Mouse (Mus musculus) spleen, postnatal 36 days (tissue): ENCODE measurements around the gene Soga1.

Experiments
- DNase-seq, 2 experiments: peaks; one replicate each; pipeline ENCODE4 v3.0.0; 2022; ENCODE audit warnings: low spot score in 2 of 2, mixed read lengths in 1 of 2

The Soga1 gene

DNA sequence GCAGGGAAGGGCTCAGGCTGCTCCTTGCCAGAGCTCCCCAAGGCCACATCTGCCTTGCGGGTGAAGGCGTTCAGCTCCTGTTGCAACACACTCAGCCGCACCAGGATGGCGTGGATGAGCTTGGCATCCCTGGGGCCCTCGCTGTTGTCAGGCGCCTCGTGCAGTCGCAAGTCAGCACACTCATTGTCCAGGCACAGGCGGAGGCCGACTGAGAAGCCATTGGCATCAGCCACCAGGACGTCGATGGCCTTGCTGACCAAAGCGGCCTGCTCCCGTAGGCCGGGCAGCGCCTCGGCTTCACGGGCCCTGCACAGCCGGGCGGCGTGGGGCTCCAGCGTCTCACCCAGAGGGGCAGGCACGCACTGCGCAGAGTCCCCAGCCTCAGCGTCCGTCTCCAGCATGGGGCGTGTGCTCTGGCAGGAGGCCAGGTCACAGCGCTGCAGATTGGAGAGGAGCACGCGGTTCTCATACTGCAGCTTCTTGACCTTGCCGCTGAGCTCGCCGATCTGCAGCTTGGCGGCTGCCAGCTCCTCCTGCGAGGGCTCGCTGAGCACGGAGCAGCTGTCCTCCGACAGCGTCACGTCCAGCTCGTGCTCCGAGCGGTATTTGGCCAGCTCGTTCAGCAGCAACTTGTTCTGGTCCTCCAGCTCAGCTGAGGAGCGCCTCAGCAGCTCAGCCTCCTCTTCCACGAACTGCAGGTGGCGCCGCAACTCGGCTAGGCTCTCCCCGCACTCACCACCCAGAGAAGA, 39.0 kb downstream of the Soga1 start:
- no peak for DNase-seq

DNA sequence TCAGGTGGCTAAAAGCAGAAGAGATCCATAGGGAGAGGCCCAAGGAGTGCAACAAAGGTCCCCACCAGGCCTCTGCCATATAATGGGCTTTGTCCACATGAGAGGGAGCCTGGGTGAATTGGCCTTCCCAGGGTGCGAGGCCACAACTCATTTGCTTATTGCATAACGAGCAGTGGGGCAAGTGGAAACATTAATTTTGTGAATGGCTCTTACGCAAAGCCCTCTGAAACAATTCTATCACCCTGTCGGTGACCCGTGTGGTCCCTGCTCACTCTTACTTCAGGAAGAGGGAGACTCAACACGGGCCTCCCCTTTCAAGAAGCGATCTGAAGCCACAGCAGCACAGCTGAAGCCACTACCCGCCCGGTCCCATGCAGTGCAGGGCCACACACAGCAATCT, 41.8 kb downstream of the Soga1 start:
- no peak for DNase-seq

DNA sequence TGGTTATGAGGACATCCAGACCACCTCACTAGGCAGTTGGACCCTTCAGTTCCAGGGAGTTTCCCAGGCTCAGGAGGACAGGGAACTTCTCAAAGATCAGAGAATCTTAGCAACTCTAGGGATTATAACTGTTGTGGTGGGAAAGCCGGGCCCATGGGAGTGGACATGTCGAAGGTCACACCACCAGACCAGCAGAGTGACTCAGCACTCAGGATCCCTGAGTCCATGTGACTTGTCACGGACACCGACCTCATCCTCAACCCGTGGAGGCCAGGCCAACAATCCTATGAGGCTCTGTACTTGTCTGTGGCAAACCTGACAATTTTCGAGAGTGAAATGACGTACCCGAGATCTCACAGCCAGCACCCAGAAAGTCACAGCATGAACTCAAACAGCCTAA, 42.7 kb downstream of the Soga1 start:
- DNase-seq = no peak

DNA sequence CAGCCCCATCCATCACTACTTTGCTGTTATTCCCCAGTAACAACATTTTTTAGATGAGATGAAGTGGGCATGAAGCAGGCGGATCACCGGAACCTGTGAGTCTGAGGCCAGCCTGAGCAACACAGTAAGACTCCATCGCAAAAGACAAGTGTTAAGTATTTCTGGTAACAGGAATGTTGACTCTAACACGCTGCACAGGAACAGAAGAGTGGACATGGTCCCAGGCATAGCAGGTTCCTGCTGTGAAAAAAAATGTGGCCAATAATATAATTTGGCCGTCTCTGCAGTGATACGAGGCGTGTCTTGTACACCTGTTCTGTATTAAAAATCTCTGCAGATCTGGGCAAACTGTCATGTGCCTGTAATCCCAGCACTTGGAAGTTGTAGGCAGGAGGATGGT, 43.7 kb downstream of the Soga1 start:
- DNase-seq = no peak

DNA sequence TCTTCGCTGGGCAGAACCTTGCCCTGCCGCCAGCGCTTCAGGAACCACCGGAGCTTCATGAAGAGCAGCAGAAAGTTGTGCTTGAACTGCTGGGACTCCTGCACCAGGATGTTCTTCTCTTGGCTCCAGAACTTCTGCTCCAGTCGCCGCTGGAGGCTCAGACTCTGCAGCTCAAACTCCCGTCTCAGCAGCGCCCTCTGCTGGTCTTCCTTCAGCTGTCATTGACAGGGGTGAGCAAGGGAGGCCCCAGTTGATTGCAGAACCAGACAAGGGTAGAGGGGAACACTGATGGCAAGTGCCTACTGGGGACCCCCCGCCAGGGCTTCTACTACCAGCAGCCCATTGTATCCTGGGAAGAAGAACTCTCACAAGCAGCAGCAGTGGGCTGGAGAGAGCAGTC, 48.2 kb downstream of the Soga1 start:
- peak; percentile 65 to 70 for DNase-seq

DNA sequence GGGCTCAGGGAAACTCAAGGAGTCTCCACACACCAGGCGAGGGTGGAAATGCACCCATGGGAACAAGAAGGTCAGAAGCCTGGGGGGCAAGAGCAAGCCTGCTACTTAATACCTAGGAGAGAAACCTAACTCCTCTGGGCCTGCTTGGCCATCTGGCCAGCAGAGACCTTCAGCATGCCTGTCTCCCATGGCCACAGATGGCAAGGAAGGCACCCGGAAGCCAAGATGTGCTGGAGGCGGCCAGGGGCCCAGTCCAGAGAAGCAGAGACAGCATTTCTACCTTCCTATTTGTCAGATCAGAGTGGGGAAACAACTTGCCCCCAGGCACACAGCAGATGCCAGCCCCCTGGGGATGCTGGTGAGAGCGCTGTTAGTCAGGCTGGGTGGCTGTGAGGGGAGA, 50.8 kb downstream of the Soga1 start:
- DNase-seq = no peak

DNA sequence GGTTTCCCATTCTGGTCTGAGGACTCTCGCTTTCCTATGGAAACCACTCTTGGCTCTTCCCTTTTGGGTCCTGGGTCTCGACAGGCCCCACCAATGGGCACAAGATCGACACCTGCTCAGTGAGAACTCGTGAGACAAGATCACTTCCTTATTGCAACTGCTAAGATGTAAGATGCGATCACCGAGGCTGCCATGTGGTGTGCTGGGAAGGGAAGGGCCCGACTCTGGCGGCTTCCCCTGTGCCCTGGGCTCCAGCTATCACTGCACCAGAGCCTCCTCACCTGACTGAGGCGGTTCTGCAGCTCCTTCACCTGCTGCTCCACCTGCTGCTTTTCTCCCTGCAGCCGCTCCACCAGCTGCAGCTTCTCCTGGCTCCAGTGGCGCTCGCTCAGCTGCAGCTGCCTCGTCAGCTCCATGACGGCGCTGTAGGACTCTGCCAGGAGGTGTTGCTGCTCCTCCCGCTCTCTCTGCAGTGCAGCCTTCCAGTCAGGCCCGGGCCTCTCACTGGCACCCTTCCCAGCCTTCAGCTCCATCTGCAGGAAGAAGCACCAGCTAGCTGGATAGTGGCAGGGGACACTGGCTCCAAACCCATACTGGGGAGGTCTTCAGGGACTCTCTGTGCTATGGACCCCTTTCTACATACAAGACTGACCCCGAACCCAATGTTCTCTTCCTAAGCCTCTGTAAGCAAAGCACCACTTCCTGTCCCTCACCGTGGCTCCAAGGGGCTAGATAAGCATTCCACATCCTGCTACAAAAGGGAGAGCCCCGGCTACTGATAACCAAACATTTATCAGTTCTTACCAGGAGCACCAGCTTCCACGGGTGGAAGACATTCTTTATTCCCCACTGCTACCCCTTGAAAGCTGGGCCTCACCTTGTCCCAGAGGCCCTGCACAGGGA, 51.7 kb downstream of the Soga1 start:
- DNase-seq = no peak

DNA sequence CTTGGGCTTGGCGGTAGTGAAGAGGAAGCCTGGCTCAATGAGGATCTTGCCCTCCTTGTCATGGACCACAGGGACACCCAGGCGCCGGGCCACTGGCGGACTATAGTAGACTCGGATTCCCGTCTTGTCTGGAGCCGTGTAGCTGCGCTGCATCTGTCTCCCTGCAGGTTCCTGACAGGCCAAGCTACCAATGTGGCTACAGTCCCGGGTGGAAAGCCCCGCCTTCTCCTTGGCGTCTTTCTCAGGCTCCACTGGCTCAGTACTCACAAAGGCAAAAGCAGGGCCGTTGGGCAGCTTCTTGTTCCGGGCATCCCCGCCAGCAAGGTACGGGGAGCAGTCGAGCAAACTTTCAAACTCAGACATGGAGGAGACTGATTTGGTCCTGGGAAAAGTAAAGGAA, 57.9 kb downstream of the Soga1 start:
- DNase-seq = no peak

DNA sequence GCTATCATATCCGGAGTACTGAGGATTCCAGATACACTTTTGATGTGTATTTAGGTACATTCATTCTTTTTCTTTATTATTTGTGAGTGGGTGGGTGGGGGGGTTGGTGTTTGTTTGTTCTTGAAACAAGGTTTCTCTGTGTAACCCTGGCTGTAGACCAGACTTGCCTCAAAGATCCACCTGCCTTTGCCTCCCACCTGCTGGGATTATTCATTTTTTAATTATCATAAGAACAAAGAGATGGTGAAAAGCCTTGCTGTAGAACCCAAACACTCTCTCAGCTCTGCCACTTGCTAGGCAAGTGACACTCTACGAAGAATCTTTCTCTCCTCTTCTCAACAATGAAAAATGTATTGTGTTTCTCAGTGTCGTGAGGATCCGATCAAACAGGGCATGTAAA, 59.8 kb downstream of the Soga1 start:
- no peak for DNase-seq

DNA sequence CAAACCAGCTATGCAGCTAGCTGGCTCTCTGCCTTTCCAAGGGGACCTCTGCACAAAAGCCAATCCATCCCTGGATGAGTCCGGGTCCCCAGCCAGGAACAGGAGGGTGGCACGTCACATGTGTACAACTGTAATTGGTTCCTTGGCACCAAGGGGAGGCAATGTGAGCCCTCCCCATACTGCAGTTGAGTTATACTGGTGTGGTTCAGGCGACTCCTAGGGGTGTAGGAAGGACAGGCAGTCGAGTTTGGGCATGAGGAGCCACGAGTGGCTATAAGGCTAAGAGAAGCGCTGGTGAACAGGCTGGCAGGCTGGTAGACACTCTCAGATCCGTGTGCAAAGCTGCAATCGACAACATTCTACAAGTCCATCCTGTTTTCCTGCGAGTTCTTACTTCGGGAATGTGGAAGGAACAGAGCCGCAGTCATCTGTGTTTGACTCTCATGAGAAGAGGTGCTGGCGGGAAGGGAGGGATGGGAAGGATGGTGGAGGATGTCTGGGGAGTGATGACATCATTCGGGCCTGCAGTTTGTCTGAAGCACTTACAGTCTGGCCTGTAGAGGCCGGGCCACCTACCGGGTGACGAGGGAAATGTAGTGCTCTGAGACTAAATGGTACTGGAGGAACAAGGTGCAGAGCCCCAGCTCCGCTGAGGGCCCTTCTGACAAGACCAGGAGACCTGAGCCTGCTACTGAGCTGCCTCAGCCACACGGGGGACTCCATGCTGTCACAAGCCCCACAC, 62.4 kb downstream of the Soga1 start:
- no peak for DNase-seq

DNA sequence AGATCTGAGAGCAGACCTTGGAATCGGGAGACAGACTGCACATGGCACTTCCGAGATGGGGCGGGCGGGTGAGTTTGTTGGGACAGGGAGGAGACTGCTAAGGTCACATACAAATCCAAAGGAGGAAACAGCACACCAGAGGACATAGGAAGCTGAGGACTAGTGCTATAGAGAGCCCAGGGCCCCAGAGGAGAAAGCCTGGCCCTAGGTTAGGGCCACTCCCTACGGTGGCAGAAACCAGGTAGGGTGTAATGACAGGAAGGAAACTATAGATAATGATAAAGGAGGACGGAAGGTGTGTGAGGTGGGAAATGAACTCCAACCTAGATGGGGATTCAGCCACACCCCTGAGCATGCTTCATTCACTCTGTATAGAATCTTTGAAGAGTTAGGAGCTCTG, 66.7 kb downstream of the Soga1 start:
- no peak for DNase-seq

DNA sequence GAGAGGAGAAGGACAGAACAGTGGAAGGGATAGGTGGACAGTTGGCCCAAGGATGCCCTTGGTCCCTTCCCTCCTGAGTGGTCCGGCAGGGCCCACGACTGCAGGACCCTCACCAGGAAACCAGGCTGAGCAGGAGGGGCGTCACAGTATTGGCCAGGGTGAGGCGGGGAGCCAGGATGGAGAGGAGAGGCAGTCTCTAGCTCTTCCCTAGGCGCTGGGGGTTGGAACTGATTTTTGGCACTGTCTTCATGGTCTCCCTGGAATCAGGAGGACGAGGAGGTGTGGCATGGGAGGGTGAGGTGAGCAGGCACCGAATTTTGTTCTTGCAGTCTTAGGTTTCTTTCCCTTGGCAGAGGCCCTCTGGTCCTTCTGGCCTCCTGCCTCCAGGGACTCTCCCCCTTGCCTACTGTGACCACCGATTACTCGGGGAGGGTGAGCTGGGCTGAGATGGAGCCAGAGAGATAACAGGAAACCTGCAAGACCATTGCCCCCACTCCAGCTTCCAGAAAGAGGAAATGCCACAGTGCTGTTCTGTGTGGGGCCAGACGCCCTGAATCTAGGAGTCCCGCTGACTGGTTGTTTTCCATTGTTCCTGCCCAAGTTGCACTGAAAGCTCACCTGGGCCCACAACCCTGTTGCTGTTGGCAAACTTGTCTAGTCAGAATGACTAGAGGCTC, 68.3 kb downstream of the Soga1 start:
- DNase-seq = no peak

DNA sequence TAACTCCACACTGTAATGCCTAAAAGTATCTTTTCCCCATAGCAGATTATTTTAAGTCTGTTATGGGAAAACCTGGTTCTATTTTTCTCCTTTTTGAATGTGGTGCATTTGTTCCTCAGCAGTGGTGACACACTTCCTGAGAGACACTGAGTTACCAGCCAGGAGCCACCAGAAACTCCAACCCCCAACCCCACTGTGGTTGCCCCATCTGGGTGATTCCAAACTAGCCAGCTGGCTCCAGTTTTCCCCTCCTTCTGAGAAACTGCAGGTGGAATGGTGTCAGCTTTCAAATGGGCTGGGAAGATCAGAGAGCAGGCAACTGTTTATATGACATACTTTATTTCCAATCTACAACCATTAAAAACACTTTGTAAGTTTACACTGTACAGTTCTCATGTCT, 68.9 kb downstream of the Soga1 start:
- no peak for DNase-seq

DNA sequence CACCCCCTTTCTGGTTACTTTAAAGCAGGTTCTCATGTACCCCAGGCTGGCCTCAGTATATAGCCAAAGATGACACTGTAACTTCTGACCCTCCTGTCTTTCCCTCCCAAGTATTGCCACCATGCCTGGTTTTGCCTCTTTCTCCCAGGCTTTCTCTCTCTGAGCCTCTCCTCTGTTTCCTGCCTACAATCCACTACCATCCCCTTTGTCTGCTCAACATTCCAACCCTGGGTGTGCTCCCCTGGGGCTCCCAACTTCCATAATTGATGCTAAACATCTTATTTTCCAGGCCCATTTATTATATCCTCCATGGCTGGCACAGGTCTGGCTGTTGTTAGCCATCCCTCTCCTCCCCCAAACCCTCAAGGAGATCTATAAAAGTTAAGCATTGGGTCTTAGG, 70.5 kb downstream of the Soga1 start:
- no peak for DNase-seq

DNA sequence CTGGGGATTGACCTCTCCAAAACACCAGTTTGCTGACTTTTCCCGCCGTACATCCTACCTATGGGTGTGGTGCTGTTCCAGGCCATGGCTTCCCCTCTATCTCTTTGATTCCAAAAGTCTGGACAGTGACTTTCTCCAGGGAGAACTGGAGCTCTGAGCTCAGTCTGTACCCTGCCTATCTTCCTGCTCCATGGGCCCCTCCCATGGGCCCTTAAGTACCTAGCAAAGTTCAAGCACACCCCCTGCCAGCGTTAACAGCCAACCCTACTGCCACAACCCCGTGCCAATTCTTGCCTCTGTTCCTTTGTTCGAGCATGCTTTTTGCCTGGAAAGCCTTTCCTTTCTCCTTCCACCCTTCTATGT, 71.8 kb downstream of the Soga1 start:
- DNase-seq = no peak

DNA sequence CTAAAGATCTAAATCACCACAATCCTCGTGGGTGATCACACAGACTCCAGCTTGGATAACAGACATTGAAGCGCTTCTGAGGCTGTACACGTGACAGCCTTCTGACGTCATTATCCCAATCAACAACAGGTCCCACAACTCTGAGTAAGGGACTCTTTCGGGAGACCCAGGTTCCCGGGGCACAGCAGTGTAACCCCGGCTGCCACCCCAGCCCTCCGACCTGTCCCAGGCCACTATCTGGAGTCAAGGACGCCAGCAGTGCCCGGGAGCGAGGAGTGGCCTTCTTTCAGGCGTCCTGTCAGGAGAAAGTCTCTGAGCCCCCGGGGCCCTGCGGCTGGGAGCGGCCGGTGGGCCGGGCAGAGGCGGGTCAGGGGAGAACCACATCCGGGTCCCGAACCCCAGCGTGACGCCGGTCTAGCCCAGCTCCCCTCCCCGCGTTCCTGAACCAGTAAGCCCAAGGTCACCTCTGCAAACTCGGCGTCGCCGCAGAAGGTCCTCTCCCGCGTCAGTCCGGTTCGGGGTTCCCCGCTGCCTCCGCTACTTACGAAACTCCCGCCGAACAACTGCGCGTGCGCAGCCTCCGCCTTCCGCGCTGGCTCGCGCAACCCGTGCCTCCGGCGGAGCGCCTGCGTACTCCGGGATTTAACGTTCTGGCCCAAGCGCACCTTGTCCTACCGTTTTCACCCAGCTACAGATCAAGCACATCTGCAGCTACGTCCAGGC, 72.4 kb downstream of the Soga1 start, which contains the start of gene Dsn1:
Gene Dsn1 (minus strand): TSS at position 644 of the 723 bp plus-strand sequence.
- DNase-seq = peak; percentile 85 to 87

DNA sequence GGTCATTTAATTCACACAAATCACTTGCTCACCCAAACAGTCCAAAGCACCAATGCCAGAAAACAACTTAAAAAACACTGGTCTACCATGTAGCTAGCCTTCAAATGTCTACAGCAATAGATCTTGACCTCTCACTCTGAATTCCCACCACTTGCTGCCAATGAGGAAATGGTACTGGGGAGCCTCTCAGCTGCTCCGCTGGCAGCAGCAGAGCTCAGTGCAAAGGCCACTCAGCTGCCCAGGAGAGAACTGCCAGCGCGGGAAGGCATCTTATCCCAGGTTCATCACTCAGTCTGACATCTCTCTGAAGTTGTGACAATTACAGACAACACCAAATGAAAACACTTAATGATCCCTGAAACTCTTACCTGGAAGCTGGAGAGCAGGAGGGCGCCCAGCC, 76.7 kb downstream of the Soga1 start:
- no peak for DNase-seq

DNA sequence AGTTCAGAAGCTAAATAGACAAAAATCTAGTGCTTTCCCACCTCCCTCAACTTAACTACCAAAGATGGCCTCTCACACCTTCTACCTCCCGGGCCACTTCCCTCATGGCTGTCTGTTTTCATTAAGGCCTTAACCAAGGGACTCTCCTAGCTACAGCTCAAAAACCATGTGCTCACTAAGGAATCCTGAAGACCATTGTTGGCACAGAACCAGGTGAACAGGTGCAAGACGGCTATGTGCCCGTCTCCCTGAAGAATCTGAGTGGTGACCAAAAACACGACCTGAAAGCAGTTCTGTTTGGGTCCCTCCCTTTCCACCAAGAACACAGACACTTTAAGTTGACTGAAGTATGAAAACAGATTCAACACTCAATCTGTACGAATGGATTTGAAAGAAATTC, 80.8 kb downstream of the Soga1 start:
- no peak for DNase-seq

DNA sequence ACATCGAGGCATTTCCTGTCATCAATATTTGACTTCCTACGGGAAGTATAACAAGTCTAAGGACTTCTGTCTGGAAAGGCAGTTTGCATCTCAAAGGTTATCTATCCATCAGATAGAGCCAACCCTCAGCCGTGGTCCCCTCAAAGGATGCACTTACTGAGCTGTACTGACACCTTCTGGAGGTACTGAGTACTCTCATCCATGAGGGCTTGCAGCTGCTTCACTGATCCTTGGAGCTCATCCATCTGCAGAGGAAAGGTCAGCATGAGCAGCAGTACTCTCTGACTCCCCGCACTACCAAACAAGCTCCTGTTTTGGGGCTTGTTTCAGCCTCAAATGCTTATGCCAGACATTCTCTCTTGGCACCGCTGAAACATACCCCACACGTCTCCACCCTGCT, 82.5 kb downstream of the Soga1 start:
- DNase-seq = peak; percentile 10 to 20

DNA sequence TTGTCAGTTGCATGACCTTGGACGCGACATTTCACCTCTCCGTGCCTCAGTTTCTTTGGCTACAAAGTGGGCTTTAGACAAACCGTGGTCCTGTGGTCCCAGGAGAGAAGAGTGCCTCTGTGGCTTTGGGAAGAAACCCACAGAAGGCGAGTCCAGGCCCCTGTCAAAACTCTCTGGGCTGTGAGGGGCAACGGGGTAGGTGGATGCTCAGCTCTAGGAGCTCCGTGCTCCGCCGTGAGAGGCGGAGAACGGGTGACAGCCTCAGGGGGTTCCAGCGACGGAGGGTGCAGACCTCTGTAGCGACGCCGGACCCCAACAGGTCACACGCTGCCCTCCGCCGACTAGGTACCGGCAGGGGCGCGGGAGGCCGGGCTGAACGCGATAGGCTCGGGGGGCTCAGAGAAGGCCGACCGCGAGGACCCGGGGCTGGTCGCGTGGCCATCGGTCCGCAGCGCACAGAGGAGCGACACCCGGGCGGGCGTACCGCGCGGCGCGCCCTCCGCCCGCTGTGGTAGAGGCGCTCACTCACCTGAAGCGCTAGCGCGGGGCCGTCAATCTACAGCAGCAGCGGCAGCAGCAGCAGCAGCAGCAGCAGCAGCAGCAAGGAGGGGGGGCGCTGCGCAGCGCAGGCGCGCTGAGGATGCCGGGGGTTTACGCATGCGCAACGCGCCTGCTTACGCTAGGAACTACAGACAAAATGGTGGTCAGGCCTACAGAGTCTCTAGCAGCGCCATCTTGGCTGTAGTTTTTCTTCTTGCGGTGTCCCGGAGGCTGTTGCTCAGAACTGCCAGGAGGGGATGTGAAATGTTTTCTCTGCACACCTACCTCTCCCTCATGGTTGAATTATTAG, 87.4 kb downstream of the Soga1 start, which contains the start of gene Ndrg3:
Gene Ndrg3 (minus strand): TSS at position 587 of the 850 bp plus-strand sequence.
- peak; percentile 96 to 98 for DNase-seq
